Mouse (Mus musculus) monocyte, adult 5-6 weeks (primary cell): Measurements from ENCODE around the gene Glyr1. TPM values are rescaled to one million over a fixed set of nuclear protein-coding genes. Genes with fewer than 3 reads are reported as not detected.

Source experiments
- ATAC-seq: fragments of 153-309, 156-312 bp; replicated peaks from 2 replicates; pipeline ENCODE4 v1.8.0; 2017; ENCODE audit warnings: mild to moderate bottlenecking; ENCODE audit not compliant: low TSS enrichment, insufficient number of reproducible peaks, severe bottlenecking, poor library complexity, low FRiP score
- total RNA-seq: library from RNA; stranded (forward); fragments of 200-1000, 200-491, 200-594 nt; gene quantifications from 3 replicates; pipeline ENCODE4 v1.2.3, GENCODE M21; 2017

The Glyr1 gene
- total RNA-seq = 129 to 168 TPM (median 139 TPM) in 3 replicates

DNA sequence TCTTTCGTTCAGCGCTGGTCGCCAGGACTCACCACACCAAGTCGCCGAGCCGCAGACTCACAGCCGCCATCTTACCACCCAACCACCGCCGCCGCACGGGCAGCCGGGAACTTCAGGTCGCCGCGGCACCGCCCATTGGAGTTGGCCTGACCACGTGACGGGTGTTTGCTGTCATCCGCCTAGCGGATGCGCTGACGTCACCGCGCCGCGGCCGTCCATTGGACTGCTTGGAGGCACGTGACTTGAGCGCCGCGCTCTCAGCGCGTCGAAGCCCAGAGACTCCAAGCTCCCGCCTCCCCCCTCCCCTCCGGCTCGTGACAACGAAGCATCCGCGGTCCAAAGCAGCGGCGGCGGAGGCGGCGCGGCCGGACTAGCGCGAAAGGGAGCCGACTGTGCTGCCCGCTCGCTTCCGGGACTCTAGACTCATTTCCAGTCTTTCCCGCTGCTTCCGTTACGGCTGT lies at the start of gene Glyr1, which contains the start of gene Ubn1:
Glyr1 (minus strand) TSS at position 90 of the 461 bp plus-strand sequence.
Ubn1 (plus strand) TSS at position 284 of the 461 bp plus-strand sequence.
- ATAC-seq = peak; percentile 91

DNA sequence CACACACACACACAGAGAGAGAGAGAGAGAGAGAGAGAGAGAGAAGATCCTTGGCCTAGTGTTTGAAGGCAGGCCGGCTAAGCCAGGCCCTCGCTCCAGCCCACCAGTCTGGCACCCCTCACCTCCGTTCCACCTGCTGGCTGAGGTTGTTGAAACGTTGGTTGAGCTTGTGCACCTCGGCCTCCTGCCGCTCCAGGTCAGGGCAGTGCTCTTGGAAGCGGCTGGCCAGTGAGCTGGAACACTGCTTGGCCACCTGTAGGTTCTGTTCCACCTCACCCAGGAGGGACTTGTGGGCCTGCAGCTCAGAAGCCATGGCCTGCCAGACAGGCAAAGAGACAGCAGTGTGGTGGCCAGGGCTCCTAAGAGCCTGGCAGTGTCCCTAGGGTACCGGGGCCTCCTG lies 46.8 kb upstream of the Glyr1 start:
- ATAC-seq = no peak

DNA sequence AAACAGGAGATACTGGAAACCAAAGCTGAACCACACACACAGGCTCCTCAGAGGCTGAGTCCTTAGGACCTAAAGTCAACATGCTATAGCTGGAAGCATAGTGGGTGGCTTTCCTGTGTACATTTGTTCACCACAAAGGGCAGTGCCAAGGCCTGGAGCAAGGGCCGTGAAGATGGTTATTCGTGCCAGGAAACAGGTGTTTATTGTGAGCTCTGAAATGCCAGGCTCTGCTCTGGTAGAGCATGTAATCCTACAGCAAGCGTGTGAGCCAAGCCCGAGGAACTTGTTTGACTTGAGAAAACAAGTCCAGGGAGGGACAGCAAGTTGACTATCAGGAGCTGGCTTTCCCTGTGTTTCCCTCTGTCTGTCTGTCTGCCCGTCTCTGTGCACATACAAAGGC lies 43.6 kb upstream of the Glyr1 start:
- no peak for ATAC-seq

DNA sequence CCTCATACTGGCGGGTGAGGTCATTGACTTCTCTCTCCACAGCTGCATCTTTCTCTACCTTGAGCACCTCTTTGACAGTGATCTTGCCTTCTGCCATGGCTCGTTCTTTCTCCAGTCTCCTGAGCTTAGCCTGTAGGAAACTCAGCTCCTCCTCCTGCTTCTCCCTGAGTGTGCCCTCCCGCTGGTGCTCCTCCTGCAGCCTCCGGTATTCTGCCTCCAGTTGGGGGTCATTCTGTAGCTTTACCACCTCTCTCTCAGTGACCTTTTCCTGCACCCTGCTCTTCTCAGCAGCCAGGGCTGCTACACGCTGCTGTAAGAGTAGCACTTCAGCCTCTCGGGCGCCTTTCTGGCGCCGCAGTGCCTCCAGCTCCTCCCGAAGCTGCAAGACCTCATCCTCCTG lies 39.4 kb upstream of the Glyr1 start:
- ATAC-seq = no peak

DNA sequence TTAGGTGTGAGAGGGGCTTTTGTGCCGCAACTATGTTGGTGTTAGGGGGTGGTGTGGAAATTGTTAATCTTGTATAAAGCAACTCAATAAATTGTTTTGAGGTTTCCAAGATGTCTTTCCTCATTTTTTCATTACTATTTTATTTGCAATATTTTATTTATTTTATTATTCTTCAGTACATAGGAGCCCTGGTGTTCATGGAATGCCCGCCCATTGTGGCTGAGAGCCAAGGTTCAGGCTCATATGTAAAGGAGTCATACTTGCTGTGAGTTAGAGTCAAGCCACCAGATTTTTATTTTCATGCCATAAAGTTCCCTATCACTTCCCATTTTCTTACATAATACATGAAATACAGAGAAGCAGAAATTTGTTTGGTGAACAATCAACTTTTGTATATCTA lies 36.5 kb upstream of the Glyr1 start:
- no peak for ATAC-seq

DNA sequence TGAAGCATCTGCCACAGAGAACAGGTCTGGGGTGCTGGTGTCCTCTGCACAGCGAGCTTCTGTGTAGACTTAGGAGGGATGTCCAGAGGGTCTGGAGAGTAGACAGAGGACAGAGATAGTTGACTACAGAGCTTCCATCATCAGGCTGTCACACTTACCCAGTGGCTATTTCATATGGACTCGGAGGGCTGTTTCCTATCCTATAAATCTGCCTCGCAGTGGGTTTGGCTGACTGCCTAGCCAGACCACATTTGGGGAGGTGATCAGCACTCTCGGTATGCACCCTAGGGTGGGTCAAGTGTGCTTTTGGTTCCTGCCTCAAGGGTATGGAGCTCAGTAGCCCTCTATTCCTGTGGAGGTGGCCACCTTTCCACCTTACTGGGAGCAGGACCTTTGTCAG lies 35.5 kb upstream of the Glyr1 start:
- no peak for ATAC-seq

DNA sequence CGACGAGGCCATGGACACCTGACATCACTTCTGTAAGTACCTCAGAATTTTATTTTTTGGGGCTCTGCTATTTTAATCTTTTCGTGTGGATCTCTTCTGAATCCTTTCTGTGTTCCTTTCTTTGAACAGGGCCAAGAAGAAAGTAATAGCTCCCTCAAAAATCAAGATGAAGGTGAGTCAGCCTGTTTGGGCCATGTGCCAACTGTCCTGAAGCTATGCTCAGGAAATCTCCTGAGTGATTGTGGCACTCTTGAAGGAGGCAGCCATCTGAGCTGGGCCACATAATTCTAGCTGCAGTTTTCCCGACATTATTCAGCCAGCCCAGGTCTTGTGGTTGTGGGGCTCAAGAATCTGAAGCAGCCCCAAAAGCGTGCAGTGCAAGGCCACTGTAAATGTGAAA lies 24.7 kb upstream of the Glyr1 start:
- ATAC-seq = no peak

DNA sequence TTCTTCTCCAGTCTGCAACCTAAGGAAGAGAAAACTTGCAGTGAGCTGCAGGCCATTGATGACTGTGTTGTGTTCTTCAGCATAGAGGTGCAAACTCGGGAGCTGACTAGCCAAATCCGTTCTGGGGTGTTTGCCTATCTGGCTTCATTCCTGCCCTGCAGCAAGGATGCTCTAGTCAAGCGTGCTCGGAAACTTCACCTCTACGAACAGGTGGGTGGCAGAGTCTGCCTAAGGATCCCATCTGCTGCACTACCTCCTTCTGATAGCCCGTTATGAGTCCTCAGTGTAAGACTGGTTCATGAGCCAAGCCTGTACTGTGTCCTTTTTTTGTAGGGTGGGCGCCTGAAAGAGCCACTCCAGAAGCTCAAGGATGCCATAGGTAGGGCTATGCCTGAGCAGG lies 22.3 kb upstream of the Glyr1 start:
- no peak for ATAC-seq

DNA sequence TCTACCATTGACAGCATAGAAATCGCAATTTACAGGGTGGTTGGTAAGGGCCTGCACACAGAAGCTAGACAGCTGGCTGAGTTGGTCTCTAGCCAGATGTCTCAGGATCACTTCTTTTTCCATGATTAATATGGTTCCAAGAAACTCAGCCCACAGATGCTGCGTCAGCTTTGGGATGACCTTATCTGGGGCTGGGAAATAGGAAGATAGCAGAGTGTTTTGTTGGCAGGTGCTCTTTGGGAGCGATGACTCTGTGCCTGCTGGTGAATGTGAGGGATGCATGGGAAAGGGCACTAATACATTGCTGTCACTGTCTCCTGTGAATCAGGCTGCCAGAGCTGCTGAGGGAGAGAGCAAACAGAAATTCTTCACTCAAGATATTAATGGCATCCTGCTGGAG lies 20.7 kb upstream of the Glyr1 start:
- no peak for ATAC-seq

DNA sequence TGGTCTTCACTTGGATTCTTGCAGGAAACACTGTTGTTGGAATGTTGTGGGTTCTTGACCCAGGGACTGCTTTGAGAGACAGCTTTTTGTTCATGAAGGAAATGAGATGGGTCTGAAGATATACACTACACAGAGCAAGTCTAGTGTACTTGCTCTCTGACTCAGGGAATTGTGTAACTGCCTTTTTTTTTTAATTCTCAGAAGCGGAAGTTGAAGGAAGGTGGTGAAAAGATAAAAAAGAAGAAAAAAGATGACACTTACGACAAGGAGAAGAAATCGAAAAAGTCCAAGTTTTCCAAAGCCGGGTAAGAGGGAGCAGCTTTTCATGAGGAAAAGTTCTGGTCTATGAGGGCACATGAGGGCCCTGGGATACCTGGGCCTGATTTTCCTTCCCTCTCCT lies 13.8 kb upstream of the Glyr1 start:
- no peak for ATAC-seq

DNA sequence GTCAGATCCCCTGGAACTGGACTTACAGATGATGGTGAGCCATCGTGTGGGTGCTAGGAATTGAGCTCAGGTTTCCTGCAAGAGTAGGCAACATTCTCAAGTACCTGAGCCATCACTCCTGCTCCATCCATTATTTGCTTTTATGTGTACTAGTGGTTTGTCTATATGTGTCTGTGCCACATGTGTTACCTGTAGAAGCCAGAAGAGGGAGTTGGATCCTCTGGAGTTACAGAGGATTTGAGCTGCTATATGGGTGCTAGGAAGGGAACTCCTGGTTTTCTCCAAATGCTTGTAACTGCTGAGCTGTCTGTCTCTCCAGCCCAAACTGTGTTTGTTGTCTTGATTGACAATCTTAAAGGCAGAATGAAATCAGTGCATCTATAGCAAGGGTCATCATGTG lies 8.5 kb upstream of the Glyr1 start:
- ATAC-seq = no peak

DNA sequence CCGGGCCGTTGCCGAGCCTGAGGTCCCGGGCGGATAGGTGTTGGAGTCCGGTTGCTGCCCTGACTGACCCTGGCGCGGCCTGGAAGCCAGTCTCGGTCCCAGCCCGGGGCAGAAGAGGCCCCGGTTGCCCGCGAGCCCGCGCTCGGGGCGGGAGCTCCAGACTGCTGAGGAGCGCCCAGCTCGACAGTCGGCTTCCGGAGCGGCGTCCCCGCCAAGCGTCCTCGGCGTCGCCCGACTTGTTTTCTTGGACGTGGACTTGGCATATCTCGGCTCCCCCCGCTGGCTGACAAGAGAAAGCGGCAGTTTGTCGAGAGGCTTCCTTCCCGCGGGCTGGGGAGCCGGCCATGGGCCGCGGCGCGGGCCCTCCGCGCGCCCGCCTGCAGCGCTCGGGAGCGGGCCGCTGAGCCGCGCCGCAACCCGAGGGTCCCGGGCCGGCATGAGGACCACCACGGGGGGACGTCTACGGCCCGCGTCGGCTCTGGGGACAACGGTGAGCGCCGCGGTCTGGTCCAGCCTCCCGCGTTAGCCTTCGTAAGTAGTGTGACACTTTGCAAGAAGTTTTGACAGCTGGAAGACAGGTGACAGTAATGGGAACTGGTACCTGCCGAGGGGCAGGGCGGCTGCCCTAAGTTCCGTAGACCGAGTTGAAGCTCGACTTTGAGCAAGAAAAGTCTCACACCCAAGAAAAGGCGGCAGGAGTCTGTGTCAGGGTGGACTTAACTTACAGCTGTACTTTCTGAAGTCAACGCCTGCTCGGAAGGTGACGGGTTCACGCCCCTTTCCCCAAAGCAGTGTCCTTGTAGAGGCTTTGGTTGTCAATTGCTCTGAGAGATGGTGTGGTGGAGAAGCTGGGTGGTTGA lies 818 bp upstream of the Glyr1 start:
- ATAC-seq = peak; percentile 40; the same call in 1 of the 2 replicates

DNA sequence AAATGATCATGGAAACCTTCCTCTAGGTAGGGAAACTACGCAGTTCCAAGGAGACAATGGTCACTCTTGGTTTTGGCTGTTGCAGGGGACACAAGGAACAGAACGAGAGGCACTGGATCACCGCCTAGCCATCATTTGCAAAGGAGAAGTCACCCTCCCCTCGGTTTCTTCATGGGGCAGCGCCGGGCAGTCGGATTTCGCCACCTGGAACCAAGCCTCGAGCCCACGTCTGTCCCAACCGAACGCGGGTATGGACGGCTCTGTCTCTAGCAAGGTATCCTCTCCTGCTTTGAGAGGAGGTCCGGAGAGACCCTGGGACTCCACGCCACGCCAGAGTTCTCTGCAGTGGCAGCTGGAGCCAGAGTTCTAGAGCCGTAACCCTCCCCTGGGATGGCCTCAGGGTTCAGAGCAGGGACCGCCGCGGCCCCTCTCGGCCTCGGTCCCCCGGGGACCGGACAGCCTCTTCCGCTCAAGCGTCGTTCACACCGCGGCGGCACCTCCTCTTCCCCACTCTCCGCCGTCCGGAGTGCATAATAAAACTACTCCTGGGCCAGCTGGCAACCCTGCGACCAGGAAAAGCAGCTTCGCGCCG lies 385 bp downstream of the Glyr1 start:
- ATAC-seq = peak; percentile 60

DNA sequence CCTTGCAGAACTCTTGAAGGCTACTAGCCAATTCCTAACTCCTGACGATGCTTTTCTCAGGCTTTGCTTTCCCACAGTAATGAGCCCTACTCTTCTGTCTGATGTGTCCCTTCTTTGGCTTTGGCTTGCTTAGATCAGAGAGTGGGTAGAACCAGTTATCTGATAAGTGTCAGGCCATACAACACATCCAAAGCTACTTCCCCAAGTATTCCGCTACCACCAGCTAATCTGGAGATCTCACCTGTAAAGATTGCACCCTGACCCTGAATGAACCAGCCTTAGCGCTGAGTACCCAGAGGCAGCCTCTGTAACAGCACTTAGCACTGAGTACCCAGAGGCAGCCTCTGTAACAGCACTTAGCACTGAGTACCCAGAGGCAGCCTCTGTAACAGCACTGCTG lies 4.3 kb downstream of the Glyr1 start:
- no peak for ATAC-seq

DNA sequence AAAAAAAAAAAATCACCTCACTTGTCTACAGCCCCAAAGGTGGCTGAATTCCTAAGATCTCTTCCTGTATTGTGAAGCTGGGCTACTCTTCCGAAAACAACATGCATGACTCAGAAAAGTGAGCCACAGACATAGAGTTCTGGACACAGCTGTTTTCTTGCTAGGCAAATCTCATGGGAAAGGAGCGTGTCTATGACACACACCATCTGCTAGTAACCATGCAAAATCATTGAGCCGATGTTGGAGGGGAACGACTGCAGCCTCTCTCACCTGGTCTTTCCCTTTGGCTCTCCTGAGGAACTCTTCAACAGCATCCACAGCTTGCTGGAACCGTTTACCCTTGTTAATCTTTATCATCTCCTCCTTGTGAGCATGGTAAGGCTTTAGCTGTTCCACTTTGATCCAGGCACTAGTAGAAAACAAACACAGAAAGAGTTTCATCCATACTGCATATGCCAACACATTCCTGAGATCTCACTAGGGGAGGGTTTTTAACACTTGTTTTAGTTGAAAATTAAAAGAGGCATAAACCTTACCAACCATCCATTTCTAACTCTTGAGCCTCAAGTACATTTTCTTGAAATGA lies 12.9 kb downstream of the Glyr1 start:
- no peak for ATAC-seq

DNA sequence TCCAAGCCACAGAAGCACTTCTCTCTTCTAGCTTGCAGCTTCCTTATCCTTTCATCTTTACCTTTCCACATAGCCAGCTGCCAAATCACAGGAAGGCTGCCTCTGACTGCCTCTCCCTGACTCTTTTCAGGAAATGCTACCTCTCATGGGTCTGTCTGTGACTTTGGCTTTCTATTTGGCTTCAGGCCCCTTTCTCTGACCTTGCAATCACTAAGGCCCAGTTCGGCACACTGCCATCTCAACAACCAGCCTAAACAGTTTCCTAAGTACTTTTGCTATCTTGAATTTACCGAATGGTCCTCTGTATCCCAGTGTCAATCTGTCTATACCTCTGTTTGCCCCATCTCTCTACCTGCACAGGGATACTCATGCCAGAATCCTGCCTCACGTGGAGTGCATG lies 14.1 kb downstream of the Glyr1 start:
- ATAC-seq = no peak

DNA sequence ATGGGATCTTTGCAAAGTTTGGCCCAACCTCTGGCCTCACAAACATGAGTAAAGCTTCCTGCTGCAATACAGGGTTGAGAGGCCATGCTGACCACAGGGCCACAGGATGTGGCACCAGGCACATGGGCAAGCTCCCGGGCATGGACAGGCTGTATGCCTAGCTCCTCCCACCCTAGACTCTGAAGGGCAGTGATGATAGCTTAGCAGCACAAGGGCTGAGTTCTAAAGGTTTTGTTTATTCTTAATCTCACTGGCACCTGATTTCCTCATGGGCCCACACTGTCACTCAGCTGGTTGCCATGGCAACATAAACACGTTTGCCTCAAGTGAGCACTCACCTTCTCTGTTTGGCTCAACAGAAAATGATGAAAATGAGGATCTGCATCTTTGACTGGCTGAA lies 19.8 kb downstream of the Glyr1 start:
- ATAC-seq = peak; percentile 85

DNA sequence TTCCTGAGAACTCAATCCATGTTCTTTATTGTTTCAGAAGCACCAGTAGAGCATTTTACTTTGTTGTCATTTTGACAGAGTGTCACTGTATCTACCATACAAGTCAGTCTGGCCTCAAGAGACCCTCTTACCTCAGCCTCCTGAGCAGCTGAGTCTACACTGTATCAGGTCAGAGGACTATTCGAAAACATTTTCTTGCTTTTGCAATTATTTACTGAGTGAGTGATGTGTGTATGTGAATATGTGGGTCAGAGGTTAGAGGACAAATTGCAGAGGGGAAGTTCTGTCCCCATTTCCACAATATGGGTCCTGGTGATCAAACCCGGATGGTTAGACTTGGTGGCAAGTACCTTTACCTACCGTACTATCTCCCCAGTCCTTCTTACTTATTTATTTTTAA lies 25.6 kb downstream of the Glyr1 start:
- ATAC-seq = no peak

DNA sequence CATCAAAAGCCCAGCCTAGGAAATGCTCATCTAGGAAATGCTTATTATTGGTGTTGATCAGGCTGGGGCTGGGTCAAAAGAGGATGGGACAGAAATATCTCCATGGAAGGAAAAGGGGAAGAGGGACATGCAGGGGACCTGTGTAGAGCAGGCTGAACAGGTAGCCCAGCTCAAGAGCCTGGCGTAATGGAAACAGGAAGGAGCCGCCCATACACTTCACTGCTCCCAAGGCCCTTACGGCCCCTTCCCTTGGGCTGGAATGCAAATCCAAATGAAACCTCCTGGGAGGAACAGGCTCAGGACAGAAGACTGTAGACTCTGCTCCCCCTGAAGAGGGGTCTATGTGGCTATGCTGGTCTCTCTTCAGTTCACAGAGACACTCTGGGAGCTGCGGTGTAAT lies 35.1 kb downstream of the Glyr1 start:
- no peak for ATAC-seq
